Mouse (Mus musculus) adrenal gland, postnatal 14 days (tissue): ENCODE results near the gene Anks1b. TPM values are rescaled to one million over a fixed set of nuclear protein-coding genes. Genes with fewer than 3 reads are reported as not detected.
"Not testable (repeated sequence)": the region's sequence is repeated elsewhere in the genome, so short reads cannot be mapped to it uniquely, and the experiment has no call there.

Experiments
- DNase-seq: peaks from one replicate; pipeline ENCODE4 v3.0.0; 2021; ENCODE audit warnings: mixed read lengths
- total RNA-seq: library from RNA; stranded (reverse); gene quantifications from 2 replicates; pipeline ENCODE4 v1.2.3, GENCODE M21; 2021

Anks1b gene
- total RNA-seq, 1 experiment from 2014 or later, result 1.4 TPM

DNA sequence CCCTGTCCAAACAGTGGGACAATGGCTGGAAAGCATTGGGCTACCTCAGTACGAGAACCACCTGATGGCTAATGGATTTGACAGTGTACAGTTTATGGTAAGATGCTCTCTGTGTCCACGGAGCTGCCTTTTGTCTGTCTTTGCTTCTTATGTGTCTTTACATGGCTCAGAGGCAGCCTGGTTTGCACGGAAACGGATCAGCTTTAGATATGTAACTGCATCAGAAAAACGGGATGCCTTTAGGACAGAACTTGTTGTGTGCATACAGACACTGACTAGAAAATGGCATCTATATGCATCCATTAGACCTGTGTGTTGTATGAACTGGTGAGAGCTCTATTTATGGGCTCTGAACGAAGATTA is 703.8 kb downstream of the Anks1b start:
- DNase-seq, result no peak

GRCm38 (mm10) chr10:90577777-90578176 is 704.5 kb downstream of the Anks1b start:
- DNase-seq, result no peak

GRCm38 (mm10) chr10:90579970-90580369 is 706.7 kb downstream of the Anks1b start:
- no peak for DNase-seq

GRCm38 (mm10) chr10:90584052-90584451 is 710.7 kb downstream of the Anks1b start:
- DNase-seq, result no peak

DNA sequence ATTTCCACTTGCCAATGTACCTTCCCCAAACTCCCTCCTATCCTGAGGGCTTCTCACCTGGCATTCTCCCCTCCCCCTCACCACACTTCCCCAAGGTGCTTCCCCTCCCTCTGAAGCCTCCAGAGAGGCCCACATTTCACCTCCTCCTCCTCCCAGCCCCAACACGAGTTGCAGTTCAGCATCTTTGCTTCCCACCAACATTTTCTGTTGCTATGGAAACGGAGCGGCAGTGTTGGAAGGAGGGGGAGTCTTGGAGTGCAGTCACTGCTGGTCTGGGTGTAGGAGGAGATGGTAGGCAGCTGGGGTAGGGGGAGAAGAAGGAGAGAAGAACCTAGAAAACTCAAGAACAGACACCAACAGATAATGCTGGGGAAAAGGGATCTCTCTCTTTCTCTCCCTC is 722.8 kb downstream of the Anks1b start:
- DNase-seq, result no peak

DNA sequence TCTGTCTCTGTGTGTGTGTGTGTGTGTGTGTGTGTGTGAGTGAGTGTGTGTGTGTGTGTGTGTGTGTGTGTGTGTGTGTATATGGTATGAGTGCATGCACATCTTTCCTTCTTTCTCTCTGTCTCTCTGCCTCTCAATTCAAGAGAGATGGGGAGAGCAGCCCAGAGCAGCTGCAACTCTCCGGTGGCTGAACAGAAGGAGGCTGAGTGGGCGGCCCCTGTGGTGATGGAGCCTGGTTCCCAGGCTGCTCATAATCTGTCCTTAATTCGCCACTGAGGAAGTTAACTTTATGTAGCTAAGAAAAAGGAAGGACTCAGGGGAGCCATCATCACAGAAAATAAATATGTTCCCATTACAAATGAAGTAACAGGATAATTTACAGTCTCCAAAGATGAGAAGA is 723.3 kb downstream of the Anks1b start:
- DNase-seq, result no peak

- DNase-seq, result no peak
These were observed 725.8 kb downstream of the Anks1b start for GRCm38 (mm10) chr10:90599149-90599548.

- no peak for DNase-seq
These were observed 726.6 kb downstream of the Anks1b start for GRCm38 (mm10) chr10:90599726-90600531.

DNA sequence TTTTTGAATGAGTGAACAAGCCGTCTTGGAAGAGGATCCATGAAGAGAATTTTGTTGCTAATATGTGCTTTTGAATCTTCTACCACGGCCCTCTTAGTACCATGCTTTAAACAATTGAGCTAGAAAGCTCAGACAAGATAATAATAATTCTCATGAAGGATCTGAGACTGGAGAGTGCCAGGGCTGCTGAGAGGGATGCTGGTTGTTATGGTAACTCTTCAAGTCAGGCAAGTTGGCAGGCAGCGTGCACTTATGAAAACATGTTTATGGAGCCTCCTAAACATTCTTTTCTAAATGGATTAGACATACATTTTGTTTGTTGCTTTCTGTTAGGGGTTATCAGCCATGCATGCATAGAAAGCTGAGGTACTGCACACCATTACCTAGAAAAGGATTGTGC is 734.3 kb downstream of the Anks1b start:
- DNase-seq, result no peak

- DNase-seq, result no peak
These were observed 736.1 kb downstream of the Anks1b start for GRCm38 (mm10) chr10:90609437-90609836.

DNA sequence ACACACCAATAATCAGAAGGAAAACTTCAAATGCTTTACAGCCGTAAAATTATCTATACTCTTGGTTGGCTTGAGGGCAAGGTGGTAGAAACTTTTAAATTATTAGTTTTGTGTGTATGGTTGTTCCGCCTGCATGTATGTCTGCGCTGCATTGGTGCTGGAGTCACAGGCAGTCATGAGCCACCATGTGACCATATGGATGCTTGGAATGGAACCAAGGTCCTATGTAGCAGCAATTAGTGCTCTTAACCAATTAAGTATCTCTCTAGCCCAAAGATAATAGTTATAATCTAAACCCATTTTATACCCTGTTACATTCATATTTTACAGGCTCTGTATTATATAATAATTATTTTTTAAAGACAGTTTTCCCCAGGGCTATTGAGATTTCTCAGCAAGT is 739.7 kb downstream of the Anks1b start:
- DNase-seq, result no peak

DNA sequence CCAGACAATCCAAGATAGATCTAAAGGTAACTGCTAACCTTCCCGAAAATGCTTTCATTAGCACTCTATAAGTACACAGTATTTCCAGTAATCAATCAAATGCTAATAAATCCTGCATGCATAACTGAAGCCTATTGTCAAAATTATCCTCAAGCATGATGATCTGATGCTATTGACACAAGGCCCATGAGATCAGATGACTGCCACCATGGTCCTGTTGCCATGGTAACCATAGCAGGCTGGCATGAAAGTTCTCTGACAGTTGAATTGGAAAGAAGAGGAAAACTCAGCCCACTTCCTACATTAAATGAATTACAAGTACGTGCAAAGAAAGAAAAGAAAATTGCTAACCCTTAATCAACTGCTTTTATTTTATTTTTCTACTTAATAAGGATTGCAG is 741.9 kb downstream of the Anks1b start:
- no peak for DNase-seq

DNA sequence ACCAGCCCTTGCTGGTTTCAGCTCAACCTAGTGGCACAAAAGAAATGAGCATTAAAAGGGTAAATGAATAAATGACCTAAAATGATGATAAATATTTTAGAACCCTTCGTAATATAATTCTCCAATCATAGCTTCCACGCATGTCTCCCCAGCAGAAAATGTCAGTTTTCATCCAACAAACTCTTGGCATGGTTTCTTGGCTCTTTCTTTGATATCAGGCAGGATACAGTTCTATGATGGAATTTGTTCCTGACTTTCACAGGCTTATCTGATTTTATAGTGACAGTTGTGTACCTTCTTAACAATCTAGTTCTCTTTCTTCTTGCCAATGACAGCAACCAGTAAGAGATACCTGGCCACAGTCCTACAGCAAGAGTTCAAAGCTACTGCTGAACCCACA is 743.3 kb downstream of the Anks1b start:
- DNase-seq, result no peak

GRCm38 (mm10) chr10:90617664-90618296 is 744.5 kb downstream of the Anks1b start:
- no peak for DNase-seq

DNA sequence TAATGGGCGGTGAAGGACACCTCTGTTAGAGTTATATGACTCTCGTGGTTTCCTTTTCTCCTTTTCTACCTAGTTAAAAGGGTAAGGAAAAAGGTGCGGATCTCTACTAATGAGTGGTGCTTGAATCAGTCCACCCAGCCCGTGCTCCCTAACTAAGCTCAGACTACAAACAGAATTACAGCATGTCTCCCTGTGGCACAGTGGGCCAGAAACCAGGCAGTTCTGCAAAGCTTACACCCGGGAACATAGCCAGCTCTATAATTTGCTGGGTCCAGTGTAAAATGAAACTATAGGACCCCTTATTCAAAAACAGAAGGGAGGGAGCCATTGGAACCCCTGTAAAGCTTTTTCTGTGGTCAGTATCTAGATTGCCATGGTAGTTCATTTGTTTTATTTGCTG is 754.2 kb downstream of the Anks1b start:
- peak; percentile 9 for DNase-seq

- DNase-seq, result no peak
These were observed 756.9 kb downstream of the Anks1b start for GRCm38 (mm10) chr10:90630099-90630698.

DNA sequence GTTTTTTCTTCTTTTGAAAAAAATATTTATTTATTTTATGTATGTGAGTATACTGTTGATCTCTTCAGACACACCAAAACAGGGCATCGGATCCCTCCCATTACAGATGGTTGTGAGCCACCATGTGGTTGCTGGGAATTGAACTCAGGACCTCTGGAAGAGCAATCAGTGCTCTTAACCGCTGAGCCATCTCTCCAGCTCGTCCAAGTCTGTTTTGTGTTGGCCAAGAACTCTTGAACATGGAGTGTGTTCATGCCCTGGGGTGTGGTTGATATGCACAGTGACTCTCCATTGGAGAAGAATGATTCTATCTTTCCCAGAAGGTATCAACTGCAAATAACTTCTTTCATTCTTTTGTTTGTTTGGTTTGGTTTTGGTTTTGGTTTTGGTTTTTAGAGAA is 757.5 kb downstream of the Anks1b start:
- DNase-seq, result not testable (repeated sequence)

- DNase-seq, result no peak
These were observed 764.0 kb downstream of the Anks1b start for GRCm38 (mm10) chr10:90637352-90637751.

DNA sequence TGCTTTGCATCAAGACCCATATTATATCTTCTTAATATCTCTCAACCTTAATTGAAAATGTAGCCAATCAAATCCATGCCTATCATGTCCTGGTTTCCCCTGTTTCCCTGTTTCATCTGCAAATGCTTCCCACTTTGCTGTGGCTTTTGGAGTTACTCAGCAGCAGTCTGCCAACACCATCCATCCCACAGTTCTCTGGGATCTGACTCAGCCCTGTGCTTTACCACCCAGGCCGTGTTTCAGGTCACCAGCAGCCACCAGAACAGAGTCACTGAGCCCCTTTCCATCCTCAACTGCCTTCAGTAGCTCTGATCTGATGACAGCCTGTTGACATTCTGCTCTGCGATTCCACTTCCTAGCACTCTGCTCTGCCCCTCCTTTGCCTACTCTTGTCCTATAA is 776.4 kb downstream of the Anks1b start:
- DNase-seq, result no peak

GRCm38 (mm10) chr10:90657416-90658120 is 784.3 kb downstream of the Anks1b start:
- DNase-seq, result peak; percentile 68

DNA sequence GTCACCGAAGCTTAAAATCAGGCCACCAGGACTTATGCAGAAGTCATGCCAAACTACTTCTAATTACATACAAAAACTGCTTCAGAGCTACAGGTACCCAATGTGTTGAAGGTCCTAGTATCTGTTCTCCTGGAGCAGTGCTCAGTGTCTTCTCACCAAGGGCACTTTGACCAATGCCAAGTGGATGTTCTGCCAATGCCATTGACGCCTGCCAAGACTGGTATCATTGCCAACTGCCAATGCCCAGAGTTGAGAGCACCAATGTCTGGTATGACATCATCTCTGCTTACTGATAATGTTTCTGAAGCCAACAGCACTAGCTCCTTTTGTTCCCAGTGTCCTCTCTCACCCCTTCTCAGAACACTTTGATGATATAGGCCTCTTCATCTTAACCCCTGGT is 793.4 kb downstream of the Anks1b start:
- peak; percentile 77 for DNase-seq

GRCm38 (mm10) chr10:90670291-90670690 is 797.0 kb downstream of the Anks1b start:
- DNase-seq, result no peak

- DNase-seq, result no peak
These were observed 798.8 kb downstream of the Anks1b start for GRCm38 (mm10) chr10:90672135-90672534.
